Mouse (Mus musculus) layer of hippocampus, adult 11-12 months (tissue): ENCODE results near the gene Akr1e1.
A peak's percentile ranks its signal among the peaks of the same experiment; 100 is the strongest.
"Not testable (repeated sequence)": the region's sequence is repeated elsewhere in the genome, so short reads cannot be mapped to it uniquely, and the experiment has no call there.

Experiments
- DNase-seq: peaks from one replicate; pipeline ENCODE4 v3.0.0; 2022; ENCODE audit warnings: low spot score

Gene Akr1e1

GRCm38 (mm10) chr13:4608961-4609409 lies at the start of gene Akr1e1:
Gene Akr1e1 (minus strand): TSS chr13:4609174.
- peak; percentile 94 for DNase-seq

- no peak for DNase-seq
Observed at GRCm38 (mm10) chr13:4658346-4658745, 49.4 kb upstream of the Akr1e1 start.

GRCm38 (mm10) chr13:4656277-4657146 lies 47.5 kb upstream of the Akr1e1 start:
- DNase-seq: peak; percentile 10

- DNase-seq: no peak
Observed at GRCm38 (mm10) chr13:4650190-4650589, 41.2 kb upstream of the Akr1e1 start.

- no peak for DNase-seq
Observed at GRCm38 (mm10) chr13:4645248-4645647, 36.3 kb upstream of the Akr1e1 start.

GRCm38 (mm10) chr13:4610902-4611301 lies 1.9 kb upstream of the Akr1e1 start:
- DNase-seq: peak; percentile 14

GRCm38 (mm10) chr13:4608530-4608929 lies 444 bp downstream of the Akr1e1 start:
- no peak for DNase-seq

GRCm38 (mm10) chr13:4606821-4607220 lies 2.2 kb downstream of the Akr1e1 start:
- DNase-seq: no peak

GRCm38 (mm10) chr13:4603431-4603830 lies 5.5 kb downstream of the Akr1e1 start:
- not testable (repeated sequence) for DNase-seq

GRCm38 (mm10) chr13:4576921-4577320 lies 32.1 kb downstream of the Akr1e1 start:
- no peak for DNase-seq

GRCm38 (mm10) chr13:4573871-4574270 lies 35.1 kb downstream of the Akr1e1 start, which contains the start of gene Akr1c21:
Gene Akr1c21 (plus strand): TSS chr13:4574075.
- DNase-seq: no peak

- no peak for DNase-seq
Observed at GRCm38 (mm10) chr13:4565996-4566395, 43.0 kb downstream of the Akr1e1 start.

- DNase-seq: no peak
Observed at GRCm38 (mm10) chr13:4560500-4560899, 48.5 kb downstream of the Akr1e1 start.

GRCm38 (mm10) chr13:4559143-4559542 lies 49.8 kb downstream of the Akr1e1 start:
- no peak for DNase-seq
